Mouse (Mus musculus) B cell, adult 2 months (primary cell): ENCODE results near the gene Cc2d2b.

ENCODE experiments used
- DNase-seq, 2 experiments: peaks; one replicate each; pipeline ENCODE4 v3.0.0; 2022

Cc2d2b gene

DNA sequence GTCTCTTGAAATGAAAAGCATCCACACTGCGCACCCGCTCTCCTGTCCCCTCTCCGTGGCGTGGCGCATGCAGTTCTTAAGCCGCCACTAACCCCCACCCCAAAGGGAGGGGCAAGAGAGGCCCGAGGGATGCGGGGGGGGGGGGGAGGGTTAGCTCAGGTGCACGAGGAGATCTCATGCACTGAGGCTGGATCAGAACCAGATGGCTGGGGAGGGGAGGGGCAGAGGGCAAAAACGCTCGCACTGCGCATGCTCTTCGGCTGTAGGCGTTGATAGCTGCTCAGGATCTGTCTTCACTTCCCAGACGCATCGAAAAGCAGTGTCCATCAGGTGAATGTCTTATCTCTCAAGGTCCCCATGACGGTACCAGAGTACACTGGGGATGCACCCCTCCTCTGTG is at the start of gene Cc2d2b:
TSS of gene Cc2d2b (plus strand) at position 195 of the 400 bp plus-strand sequence.
- DNase-seq: no peak

DNA sequence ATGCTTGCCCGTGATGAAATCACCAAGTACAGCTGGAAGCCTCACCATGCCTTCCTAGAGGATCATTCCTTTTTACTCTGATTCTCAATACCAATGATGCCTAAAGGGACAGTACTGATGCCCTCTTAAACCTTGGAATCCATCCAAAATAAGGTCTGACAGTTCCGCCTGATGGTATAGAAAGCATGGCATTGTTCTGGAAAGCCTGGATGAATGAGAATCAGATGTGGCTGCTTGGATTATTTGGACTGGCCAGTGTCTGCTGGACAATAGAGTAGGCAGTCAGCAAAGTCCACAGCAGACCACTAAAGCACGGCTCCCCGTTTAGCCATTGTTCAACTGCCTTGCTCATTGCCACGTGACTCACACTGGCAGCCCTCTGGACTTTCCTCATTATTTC is 48.7 kb upstream of the Cc2d2b start:
- DNase-seq: no peak

DNA sequence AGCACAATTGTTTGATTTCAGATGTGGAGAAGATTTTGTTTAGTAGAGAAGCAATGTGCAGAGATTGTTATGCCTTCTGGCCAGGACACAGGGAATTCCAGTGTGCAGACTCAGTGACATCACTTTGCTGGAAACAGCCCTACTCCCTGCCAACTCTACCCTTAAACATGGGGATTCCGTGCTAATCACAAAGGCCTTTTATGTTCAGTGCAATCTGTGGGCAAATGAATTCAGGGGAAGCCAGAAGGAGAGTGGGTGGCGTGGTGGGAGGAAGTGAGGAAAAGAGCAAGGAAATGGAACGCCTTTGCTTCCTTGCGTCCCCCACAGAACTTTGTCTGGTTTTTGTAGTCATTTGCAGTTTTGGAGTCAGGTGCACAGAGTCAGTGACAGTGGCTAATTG is 46.1 kb upstream of the Cc2d2b start:
- no peak for DNase-seq

DNA sequence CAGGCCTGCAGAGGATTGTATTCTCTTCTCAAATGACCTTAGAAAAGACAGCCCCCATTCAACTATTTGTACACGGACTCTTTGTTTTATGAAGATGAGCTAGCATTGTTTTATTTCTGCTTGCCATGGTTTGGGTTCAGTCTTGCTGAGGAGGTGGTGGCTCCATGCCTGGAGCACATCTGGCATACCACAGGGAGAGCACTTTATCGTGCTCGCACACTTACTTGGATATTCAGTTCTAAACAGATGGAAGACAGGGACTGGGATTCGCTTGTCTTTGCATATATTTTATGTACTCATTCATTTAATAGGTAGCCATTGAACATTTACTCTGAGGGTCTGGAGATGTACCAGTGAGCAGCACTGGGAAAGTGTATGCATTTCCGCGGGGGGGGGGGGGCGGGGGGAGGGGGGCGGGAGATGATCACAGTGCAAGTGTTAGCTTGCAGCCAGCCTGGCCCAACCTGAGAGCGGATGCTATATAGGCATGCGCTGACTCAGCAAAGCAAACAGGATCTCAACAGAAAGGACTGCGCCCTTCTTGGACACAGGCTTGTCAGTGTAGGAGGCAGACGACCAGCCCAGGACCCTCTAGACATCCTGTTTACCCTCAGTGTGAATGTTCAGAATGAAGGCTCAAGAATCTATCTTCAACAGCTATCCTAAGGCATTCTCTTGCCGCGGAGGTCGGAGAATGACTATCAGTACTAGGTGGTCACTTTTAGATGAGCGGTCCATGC is 35.5 kb upstream of the Cc2d2b start:
- no peak for DNase-seq

- no peak for DNase-seq
Observed at GRCm38 (mm10) chr19:40714700-40715099, 33.9 kb upstream of the Cc2d2b start.

DNA sequence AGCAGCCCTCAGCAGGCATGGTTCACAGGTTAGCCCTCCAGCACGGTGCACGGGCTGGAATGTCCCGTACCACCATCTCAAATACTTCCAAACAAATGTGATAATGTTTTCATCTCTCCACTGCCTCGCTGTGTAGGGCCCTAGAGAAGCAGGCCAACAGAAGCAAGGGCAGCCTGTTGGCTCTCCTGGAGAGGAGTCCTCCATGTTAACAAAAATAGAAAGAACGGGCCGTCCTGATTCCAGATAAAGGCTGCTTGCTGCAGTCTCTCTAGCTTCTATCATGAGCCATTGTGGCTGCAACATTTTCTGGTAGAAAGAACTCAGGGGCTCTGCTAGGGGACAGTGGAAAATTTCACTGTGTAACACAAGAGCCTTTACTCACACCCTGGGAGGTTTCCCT is 31.6 kb upstream of the Cc2d2b start:
- DNase-seq: no peak

- DNase-seq: no peak
Observed at GRCm38 (mm10) chr19:40719439-40720105, 29.0 kb upstream of the Cc2d2b start.

- no peak for DNase-seq
Observed at GRCm38 (mm10) chr19:40720381-40720780, 28.2 kb upstream of the Cc2d2b start.

DNA sequence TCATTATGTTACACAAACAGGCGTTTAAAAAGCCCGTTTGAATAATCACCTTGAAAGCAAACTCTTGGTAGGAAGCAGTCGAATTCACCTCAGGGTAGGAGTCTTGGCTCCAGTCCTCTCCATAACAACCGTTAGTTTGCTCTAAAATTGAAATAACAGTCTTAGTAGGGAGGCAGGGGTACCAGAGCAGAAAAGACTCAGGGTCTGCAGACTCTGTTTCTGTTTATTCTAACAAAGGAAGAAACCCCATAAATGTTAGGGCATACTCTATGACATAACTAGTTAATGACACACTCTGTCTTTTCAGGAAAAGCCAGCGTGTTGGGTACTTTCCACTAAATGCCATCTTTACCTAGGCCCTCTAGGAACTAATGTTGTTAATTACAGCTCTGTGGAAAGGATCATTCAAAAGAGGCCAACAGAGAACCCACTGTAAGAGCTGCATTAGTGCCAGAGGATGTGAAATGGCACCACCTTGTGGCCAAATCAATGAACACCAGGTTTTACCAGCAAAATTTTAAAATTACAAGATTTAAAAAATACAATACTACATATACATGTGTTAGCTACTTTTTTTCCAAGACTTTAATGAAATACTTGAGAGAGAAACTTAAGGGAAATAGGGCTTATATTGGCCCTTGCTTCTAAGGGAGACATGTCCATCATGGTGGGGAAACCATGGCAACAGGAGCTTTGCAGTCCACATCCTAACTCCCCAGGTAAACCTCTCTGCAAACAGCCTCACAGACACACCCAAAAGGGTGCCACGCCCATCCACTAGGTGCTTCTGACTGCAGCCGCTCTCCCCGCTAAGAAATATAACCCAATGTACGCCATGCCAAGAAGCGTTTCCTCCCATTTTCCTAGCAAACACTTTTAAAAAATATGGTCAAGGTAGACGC is 26.2 kb upstream of the Cc2d2b start:
- peak; percentile 75 for DNase-seq

DNA sequence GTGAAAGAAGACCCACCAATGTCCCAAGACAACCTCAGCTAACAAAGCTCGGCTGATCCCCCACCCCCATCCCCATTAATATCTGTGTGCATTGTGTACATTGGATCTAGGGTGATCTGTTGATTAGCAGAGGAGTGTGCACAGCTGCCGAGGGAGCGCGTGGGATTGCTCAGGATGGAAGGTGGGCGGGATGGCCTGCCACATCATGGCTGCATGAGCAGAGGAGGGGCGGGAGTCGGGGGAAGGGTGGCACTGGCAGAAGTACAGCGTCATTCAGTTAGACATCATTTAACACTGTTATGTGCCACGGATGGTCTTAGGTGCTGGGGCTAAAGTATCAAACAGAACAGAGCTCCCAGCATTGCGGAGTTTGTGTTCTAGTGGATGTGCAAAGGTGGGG is 25.0 kb upstream of the Cc2d2b start:
- DNase-seq: no peak

- no peak for DNase-seq
Observed at GRCm38 (mm10) chr19:40726148-40726547, 22.4 kb upstream of the Cc2d2b start.

DNA sequence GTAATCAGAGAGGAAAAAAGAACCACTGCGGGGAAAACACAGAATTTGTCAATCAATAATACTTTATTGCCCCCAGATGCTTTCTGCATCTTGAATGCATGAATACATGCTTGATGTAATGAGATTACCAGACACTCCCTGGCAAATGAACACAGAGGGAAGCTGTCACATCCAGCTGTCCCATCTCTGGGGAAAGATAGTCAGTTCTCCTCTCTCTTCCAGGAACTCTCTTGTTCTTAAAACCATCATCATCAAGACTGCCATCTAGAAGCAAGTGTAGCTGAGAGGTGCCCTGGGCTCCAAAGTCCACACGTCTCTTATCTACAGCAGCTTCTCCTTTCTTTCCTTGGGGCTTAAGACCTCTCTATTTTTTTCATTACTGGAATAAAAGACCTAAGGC is 21.9 kb upstream of the Cc2d2b start:
- no peak for DNase-seq

DNA sequence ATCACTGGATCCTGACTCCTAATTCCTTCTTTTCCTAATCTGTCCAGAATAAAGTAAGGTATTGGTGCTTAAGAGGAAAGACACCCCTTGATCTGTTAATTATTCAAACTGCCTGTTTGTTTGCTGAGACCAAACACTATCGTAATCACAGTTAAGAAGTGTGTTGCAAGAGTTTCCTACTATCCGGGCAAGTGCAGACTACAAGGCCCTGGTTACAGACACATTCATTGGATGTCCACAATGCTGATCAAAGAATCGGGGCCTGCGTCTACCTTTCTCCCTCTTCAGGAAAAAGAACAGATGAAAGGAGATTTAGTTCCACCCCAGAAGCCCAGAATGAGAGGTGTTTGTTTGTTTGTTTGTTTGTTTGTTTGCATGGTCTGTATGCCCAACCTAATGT is 20.3 kb upstream of the Cc2d2b start:
- no peak for DNase-seq

DNA sequence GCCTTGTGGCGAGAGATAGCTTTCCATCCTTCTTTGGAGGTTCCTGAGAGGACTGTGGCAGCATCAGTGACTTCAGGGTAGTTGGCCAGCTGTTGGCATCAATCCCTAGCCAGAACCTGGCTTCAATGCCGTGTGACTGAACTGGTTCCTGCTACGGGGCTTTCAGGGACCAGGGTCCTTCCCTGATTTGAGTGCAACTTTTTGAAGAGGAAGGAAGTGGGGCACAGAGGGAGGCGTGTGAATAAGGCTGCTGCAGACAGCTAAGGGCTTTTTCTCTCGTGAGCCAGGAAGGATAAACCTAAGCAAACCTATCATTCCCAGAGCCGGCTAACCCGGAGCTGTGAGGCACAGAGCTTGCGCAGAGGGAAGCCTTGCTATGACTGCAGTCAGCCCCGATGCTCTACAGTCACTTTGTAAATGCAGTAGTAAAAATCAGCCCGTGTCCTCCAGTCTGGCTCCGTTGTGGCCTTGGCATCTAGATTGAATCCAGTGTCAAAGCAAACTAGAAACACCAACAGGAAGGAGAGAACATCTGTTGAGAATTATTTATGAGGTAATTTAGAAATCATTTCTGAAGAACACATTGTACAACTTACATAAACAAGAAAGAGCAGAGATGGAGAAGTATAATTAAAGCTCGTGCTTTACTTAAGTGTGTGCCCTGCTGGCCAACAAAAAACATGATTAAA is 19.7 kb upstream of the Cc2d2b start:
- no peak for DNase-seq

- DNase-seq: no peak
Observed at GRCm38 (mm10) chr19:40733409-40733808, 15.1 kb upstream of the Cc2d2b start.

GRCm38 (mm10) chr19:40733849-40734248 is 14.7 kb upstream of the Cc2d2b start:
- no peak for DNase-seq

DNA sequence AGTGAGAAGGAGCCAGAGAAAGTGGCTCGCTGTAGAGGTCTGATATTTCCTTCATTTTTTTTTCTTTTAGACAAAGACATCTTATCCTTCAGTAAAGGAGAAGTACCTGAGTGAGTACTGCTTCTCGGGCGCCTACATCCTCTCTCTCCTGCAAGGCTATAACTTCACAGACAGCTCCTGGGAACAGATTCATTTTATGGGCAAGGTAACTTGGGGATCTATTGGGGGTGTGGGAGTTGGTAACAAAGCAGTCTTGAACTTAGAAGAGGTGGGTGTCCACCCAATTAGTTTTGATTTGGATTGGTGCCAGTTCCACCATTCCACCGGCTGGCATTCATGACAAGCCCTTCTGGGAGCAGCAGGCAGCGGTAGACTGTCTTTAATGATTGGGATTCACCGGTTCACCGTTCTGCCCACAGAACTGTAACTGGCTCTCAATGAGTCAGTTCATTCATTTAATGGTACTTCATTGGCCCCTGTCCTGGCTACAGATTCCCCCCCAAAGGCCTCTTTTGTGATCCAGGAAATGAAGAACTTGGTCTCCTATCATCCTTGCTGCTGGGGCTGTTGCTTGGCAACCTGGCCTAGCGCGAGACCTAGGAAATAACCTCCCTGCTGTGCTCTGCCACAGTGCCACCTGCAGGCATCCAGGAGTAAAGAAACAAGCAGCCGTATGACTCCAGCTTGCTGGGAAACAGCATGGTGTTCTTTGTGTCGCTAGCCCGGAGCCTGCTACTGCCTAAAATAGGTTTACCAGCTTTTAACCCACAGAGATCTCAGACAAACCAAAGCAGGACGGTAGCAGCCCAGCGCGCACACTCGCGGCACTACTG is 11.7 kb upstream of the Cc2d2b start:
- DNase-seq: peak; percentile 51 to 58

- no peak for DNase-seq
Observed at GRCm38 (mm10) chr19:40737613-40738012, 10.9 kb upstream of the Cc2d2b start.

DNA sequence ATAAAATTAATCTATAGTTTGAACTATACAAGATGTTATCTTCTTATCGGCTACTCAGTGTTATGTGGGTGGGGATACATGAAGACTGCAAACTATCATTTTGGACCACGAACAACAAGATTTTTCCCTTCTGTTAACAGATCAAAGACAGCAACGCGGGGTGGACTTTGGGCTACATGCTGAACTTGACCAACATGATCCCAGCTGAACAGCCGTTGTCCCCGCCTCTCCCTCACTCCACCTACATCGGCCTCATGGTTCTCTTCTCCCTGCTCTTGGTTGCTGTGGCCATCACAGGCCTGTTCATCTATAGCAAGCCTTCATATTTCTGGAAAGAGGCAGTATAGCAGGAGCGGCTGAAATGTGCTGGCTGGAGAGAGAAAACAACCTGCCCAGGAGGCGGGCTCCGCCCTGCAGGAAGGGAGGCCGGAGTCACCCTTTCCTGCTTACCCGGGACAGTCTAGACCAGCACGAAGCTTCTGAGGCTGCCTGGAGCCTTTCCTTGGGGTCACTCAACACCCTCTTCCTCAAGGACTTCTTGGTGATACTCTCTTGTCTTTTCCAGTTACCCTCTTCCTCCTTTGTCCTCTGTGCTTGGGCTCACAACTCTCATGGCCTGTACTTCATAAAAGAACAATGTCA is 9.7 kb upstream of the Cc2d2b start:
- no peak for DNase-seq

DNA sequence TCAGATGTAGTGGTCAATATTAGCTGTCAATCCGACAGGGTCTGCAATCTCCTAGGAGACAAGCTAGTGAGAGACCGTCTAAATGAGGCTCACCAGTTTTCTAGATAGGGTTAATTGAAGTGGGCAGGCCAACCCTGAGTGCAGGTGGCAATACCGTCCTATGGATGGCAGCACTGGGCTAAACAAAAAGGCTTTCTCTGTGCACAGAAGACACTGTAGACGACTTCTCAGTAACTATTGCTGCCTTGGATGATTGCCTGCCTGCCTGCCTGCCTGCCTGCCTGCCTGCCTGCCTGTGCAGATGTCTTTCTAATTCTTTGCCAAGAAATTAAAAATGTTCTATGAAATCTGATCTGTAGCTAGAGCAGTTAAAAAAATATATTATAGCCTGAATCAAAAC is 1.9 kb upstream of the Cc2d2b start:
- peak in 1 of 2 experiments; percentile 7 for DNase-seq

DNA sequence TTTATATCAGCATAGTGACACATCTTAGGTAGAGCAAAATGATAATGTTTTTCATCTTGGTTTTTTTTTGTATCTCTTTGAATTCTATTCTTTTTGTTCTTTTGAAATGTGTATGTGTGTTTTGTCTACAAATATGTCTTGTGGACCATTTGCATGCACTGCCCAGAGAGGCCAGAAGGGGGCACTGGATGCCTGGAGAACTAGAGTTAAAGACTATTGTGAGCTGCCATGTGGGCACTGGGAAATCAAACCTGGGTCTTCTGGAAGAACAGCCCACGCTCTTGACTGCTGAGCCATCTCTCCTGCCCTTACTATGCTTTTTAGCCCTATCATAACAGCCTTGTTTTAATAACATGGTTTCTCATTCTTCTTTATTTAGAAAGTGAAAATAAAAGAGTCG is 5.8 kb downstream of the Cc2d2b start:
- peak; percentile 91 to 93 for DNase-seq

DNA sequence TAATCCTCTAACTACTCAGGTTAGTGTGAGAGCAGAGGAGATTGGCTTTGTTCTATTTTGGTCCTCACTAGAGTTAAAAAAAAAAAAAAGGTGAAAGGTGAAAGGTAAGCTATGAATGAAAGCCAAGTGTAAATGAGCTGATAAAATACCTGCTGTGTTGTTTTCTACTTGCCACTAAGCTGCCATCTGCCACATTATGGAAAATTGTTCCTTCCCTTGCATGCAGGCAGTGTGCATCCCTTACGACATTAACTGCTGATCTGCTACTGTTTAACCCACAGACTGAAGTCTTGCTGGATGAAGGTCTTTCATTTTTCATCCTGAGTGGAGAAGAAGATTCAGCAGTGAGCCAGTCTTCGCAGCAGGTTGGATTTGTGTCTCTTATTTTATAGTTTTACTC is 11.5 kb downstream of the Cc2d2b start:
- no peak for DNase-seq
